Mouse (Mus musculus) G1E (cell line): Measurements from ENCODE around the gene Mthfd2l. TPM values are rescaled to one million over a fixed set of nuclear protein-coding genes. Genes with fewer than 3 reads are reported as not detected.

Experiments used
- ATAC-seq: 2 replicates; pipeline ENCODE4 v1.8.0; 2016; ENCODE audit warnings: mild to moderate bottlenecking; ENCODE audit not compliant: insufficient number of reproducible peaks, poor library complexity, low FRiP score, severe bottlenecking; ENCODE audit errors: extremely low read depth
- DNase-seq: peaks from one replicate; pipeline ENCODE4 v3.0.0; 2012; ENCODE audit warnings: low spot score
- H3K27me3 ChIP-seq: 2 replicates; pipeline ENCODE4 v1.6.1; 2012; ENCODE audit warnings: mild to moderate bottlenecking, low read length, inconsistent platforms; ENCODE audit not compliant: insufficient read depth
- H3K36me3 ChIP-seq: replicated peaks from 2 replicates; pipeline ENCODE3; 2012; ENCODE audit warnings: mild to moderate bottlenecking, inconsistent platforms
- H3K4me1 ChIP-seq: 2 replicates; pipeline ENCODE4 v1.6.1; 2012; ENCODE audit warnings: low read depth, low read length, inconsistent platforms, mixed read lengths; ENCODE audit not compliant: insufficient read depth
- H3K4me3 ChIP-seq: 2 replicates; pipeline ENCODE4 v1.5.1; 2012; ENCODE audit warnings: low read depth, mild to moderate bottlenecking, inconsistent platforms, low read length, moderate library complexity, mixed read lengths
- H3K9me3 ChIP-seq: replicated peaks from 2 replicates; pipeline ENCODE4 v1.6.1; 2012; ENCODE audit warnings: inconsistent platforms
- CTCF ChIP-seq: IDR thresholded peaks from 2 replicates; pipeline ENCODE4 v1.5.1; 2012; ENCODE audit warnings: low read depth, low read length, inconsistent platforms, mixed read lengths
- GATA1 ChIP-seq: IDR thresholded peaks from 2 replicates; pipeline ENCODE4 v1.6.1; 2012; ENCODE audit warnings: borderline replicate concordance, low read length, inconsistent platforms, mixed read lengths
- GATA2 ChIP-seq: IDR thresholded peaks from 2 replicates; pipeline ENCODE4 v1.6.1; 2012; ENCODE audit warnings: low read depth, low read length, inconsistent platforms, borderline replicate concordance
- POLR2AphosphoS5 ChIP-seq: IDR thresholded peaks from 2 replicates; pipeline ENCODE4 v1.6.1; 2012; ENCODE audit warnings: low read depth, low read length, inconsistent platforms; ENCODE audit not compliant: insufficient replicate concordance
- TAL1 ChIP-seq: conservative IDR thresholded peaks from 2 replicates; pipeline ENCODE4 v1.6.1; 2012; ENCODE audit warnings: low read depth, low read length, inconsistent platforms, mixed read lengths
- polyA plus RNA-seq: library from polyadenylated mRNA; stranded (reverse); fragments of >175 nt; gene quantifications from 2 replicates; pipeline ENCODE4 v1.2.3, GENCODE M21; 2012
- total RNA-seq, 2 experiments: library from RNA; stranded (forward) in 1 of 2; stranded (reverse) in 1 of 2; fragments of 200-1000 nt in 1 of 2; fragments of >200 nt in 1 of 2; fragmentation: Nextera tagmentation in 1 of 2; gene quantifications; 2 replicates each; pipeline ENCODE4 v1.2.3; 2014 to 2017

Mthfd2l gene
- total and polyA plus RNA-seq, 3 experiments = 6.6 to 12.8 (median 12.4) TPM

- H3K9me3 ChIP-seq = no peaks in the 10 kb centered on the region
- no peaks in the 10 kb centered on the region for H3K27me3 ChIP-seq
- TF ChIP-seq GATA2 (no peak), POLR2AphosphoS5 (no peak), GATA1 (no peak), TAL1 (no peak), CTCF (no peak)
- no peaks in the 10 kb centered on the region for H3K4me1 ChIP-seq
- no peak for DNase-seq
- no peaks in the 10 kb centered on the region for H3K36me3 ChIP-seq
- ATAC-seq = no peak
- H3K4me3 ChIP-seq = no peak overlapping the region
Measured at GRCm38 (mm10) chr5:91048397-91048796, 117.5 kb downstream of the Mthfd2l start.

Other genes starting within 250 kb of the Mthfd2l start
- gene Cxcl5, start 171.8 kb upstream of the Mthfd2l start, total RNA-seq (2014; fragmentation: Nextera tagmentation) = not detected in 2 replicates
- gene Cxcl5, start 171.8 kb upstream of the Mthfd2l start, total RNA-seq (2017) = not detected in 2 replicates
- gene Cxcl5, start 171.8 kb upstream of the Mthfd2l start, polyA plus RNA-seq = not detected in 2 replicates
- gene Ppbp, start 162.6 kb upstream of the Mthfd2l start, total RNA-seq (2014; fragmentation: Nextera tagmentation) = 9.5 and 16.3 TPM in 2 replicates
- 1.2 and 1.4 TPM in 2 replicates for gene Ppbp, start 162.6 kb upstream of the Mthfd2l start, total RNA-seq (2017)
- gene Ppbp, start 162.6 kb upstream of the Mthfd2l start, polyA plus RNA-seq = 0.31 and 0.51 TPM in 2 replicates
- gene Pf4, start 158.7 kb upstream of the Mthfd2l start, total RNA-seq (2014; fragmentation: Nextera tagmentation) = 73.3 and 84.5 TPM in 2 replicates
- 31.9 and 45.6 TPM in 2 replicates for gene Pf4, start 158.7 kb upstream of the Mthfd2l start, total RNA-seq (2017)
- 2.9 and 6.8 TPM in 2 replicates for gene Pf4, start 158.7 kb upstream of the Mthfd2l start, polyA plus RNA-seq
- gene Cxcl3, start 145.0 kb upstream of the Mthfd2l start, total RNA-seq (2014; fragmentation: Nextera tagmentation) = not detected in 2 replicates
- 0.06 and 0.16 TPM in 2 replicates for gene Cxcl3, start 145.0 kb upstream of the Mthfd2l start, total RNA-seq (2017)
- 0.25 and 0.54 TPM in 2 replicates for gene Cxcl3, start 145.0 kb upstream of the Mthfd2l start, polyA plus RNA-seq
- not detected in 2 replicates for gene Cxcl15, start 136.6 kb upstream of the Mthfd2l start, total RNA-seq (2014; fragmentation: Nextera tagmentation)
- gene Cxcl15, start 136.6 kb upstream of the Mthfd2l start, total RNA-seq (2017) = 0.06 and 0.11 TPM in 2 replicates
- gene Cxcl15, start 136.6 kb upstream of the Mthfd2l start, polyA plus RNA-seq = not detected in 2 replicates
- gene Cxcl1, start 39.9 kb upstream of the Mthfd2l start, total RNA-seq (2014; fragmentation: Nextera tagmentation) = not detected in 2 replicates
- 0.82 TPM in 1 of 2 replicates, not detected in the other for gene Cxcl1, start 39.9 kb upstream of the Mthfd2l start, total RNA-seq (2017)
- gene Cxcl1, start 39.9 kb upstream of the Mthfd2l start, polyA plus RNA-seq = not detected in 2 replicates
- 0.90 and 1.7 TPM in 2 replicates for gene Cxcl2, start 27.2 kb upstream of the Mthfd2l start, total RNA-seq (2014; fragmentation: Nextera tagmentation)
- gene Cxcl2, start 27.2 kb upstream of the Mthfd2l start, total RNA-seq (2017) = 0.23 and 0.98 TPM in 2 replicates
- not detected in 2 replicates for gene Cxcl2, start 27.2 kb upstream of the Mthfd2l start, polyA plus RNA-seq
- not detected in 2 replicates for gene Epgn, start 96.3 kb downstream of the Mthfd2l start, total RNA-seq (2014; fragmentation: Nextera tagmentation)
- 0.12 and 0.16 TPM in 2 replicates for gene Epgn, start 96.3 kb downstream of the Mthfd2l start, total RNA-seq (2017)
- not detected in 2 replicates for gene Epgn, start 96.3 kb downstream of the Mthfd2l start, polyA plus RNA-seq
- gene Ereg, start 143.5 kb downstream of the Mthfd2l start, total RNA-seq (2014; fragmentation: Nextera tagmentation) = not detected in 2 replicates
- gene Ereg, start 143.5 kb downstream of the Mthfd2l start, total RNA-seq (2017) = 0.06 TPM in 1 of 2 replicates, not detected in the other
- gene Ereg, start 143.5 kb downstream of the Mthfd2l start, polyA plus RNA-seq = not detected in 2 replicates
- gene Areg, start 208.5 kb downstream of the Mthfd2l start, total RNA-seq (2014; fragmentation: Nextera tagmentation) = not detected in 2 replicates
- gene Areg, start 208.5 kb downstream of the Mthfd2l start, total RNA-seq (2017) = not detected in 2 replicates
- gene Areg, start 208.5 kb downstream of the Mthfd2l start, polyA plus RNA-seq = not detected in 2 replicates